Mouse (Mus musculus): ENCODE measurements around the gene Gm13723.

DNA sequence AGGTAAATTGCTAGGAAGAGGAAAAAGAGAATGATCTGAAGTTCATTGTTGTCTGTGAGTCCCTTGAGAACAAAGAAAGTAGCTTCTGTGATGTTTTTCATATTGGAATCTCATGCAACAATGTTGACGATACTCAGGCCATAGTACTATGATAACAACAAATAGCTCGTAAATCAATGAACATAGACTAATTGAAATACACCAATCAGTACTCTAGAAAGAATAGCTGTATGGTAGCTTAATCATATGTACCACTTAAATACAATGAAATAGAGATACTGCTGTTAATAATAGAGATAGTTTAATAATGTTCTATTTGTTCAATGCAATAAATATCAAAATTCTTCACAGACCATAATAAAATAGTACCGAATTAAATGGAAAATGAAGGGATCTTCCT is 23.0 kb downstream of the Gm13723 start, which contains the start of gene Olfr1095:
- TF ChIP-seq CTCF (IDR thresholded peaks at IDR 0.05; ENCODE audit: low read depth, low read length) = no peak
- no peak for TF ChIP-seq GATA1 (IDR thresholded peaks at IDR 0.05; ENCODE audit: borderline replicate concordance, low read length)
- no peak for TF ChIP-seq TAL1 (conservative IDR thresholded peaks at IDR 0.05; ENCODE audit: low read depth, low read length)
- TF ChIP-seq GATA2 (IDR thresholded peaks at IDR 0.05; ENCODE audit: borderline replicate concordance, low read depth, low read length) = no peak
- no peak for TF ChIP-seq POLR2AphosphoS5 (IDR thresholded peaks at IDR 0.05; ENCODE audit: insufficient replicate concordance, low read depth, low read length)

Measured in G1E (cell line).